Comparison of ENCODE assay signal across 7 mouse cellular contexts in the genomic region with DNA sequence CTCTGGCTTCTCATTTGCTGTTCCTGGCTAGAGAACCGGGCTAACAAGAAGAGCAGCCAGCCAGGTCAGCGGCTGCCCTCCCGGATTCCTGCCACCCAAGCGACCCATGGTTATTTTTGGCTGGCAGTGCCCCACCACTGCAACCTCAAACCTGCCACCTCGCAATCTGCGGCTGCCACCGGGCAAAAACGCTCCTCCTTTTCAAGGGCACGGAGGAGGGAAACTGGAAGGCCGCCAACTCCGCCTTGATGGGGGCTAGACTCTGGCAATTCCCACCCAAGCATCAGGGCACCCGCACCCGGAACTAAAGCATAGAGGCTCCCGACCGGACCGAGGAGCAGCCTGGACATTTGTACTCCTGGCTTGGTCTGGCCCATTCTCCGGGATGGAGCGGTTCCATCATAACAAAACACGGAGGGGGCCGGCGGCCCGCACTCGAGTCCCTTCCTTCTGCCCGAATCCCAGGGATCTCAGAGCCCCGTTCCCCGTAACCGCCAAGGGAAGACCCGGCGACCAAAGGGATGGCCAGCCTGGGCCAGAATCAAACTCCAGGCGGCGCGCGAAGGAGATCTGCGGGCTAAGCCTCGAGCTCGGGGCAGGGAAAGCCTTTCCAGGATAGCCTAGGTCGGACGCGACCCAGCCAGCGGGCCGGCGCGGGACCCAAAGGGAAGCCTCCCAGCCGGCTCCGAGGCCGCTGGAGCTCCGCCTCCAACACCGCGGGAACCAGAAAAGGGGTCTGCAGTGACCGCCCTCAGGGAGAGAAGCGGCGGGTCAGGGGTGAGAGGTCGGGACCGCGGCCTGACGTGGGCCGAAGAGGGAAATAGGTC. TPM values are rescaled to one million over a fixed set of nuclear protein-coding genes. Genes with fewer than 3 reads are reported as not detected.
DNase-seq lines count a peak whose midpoint lies in the region; ATAC-seq lines count a peak whose summit lies in the region.

No protein-coding gene starts in this region.

- H3K4me2 ChIP-seq in intestine, embryonic 16.5 days (ENCODE audit: low read depth, low read length) = peak overlapping the region; percentile 89

- H3K27me3 ChIP-seq in intestine, embryonic 16.5 days (replicated peaks; ENCODE audit: control insufficient read depth, insufficient read depth, low read length) = no peaks in the 10 kb centered on the region

- H3K4me3 ChIP-seq in intestine, embryonic 16.5 days (ENCODE audit: low read length) = peak overlapping the region; percentile 97

- peak overlapping the region; percentile 99 for H3K9ac ChIP-seq in intestine, embryonic 16.5 days (ENCODE audit: low read depth, low read length)

- peaks cover 27% of the 10 kb centered on the region for H3K4me1 ChIP-seq in intestine, embryonic 16.5 days (ENCODE audit: control insufficient read depth, insufficient read depth, low read length)

- no peaks in the 10 kb centered on the region for H3K9me3 ChIP-seq in intestine, embryonic 16.5 days (ENCODE audit: control insufficient read depth, low read length)

- peaks cover 15% of the 10 kb centered on the region for H3K36me3 ChIP-seq in intestine, embryonic 16.5 days (ENCODE audit: control insufficient read depth, insufficient read depth, low read length)

- WGBS in intestine, embryonic 16.5 days = under 1% methylated on average over 57 of the region's 57 CpGs

- peak; percentile 87 for DNase-seq in adrenal gland, adult 2 months
- peak; percentile 83 for DNase-seq in embryo, embryonic 11 days
- DNase-seq in gastrocnemius, postnatal 36 days = peak; percentile 64 to 70
- peak; percentile 78 to 82 for DNase-seq in left cerebral cortex, postnatal 36 days (ENCODE audit: low spot score in 2 of 2)
- DNase-seq in mesoderm, embryonic 11.5 days (ENCODE audit: low read depth, low spot score) = peak; percentile 11
- DNase-seq in spleen, adult 18-20 months = peak; percentile 27 to 52

- H3K27ac ChIP-seq in intestine, embryonic 16.5 days (ENCODE audit: low read length) = peak overlapping the region; percentile 98

- intact Hi-C loops in gastrocnemius, postnatal 36 days (cut with DNase I) = loop anchor here (5.0 to 10.0 kb wide), 2 partner anchors 227 to 230 kb away; partner anchors contain the start of gene Fam219b
- intact Hi-C loops in left cerebral cortex, postnatal 36 days (cut with DNase I) = loop anchor here (5.0 kb wide), 2 partner anchors 148 to 233 kb away; partner anchors contain the start of gene Ubl7

- ATAC-seq in intestine, embryonic 16.5 days = peak; percentile 65

RNA-seq across cellular contexts. Expression of gene Clk3, which starts 1.3 kb away (rescaled TPM):
- 10 to 100 TPM; 52.2 to 87.8 TPM for total RNA-seq in adrenal gland, adult 2 months (2021)
- polyA plus RNA-seq in adrenal gland, adult 2 months (2012; rRNA removed) = 45.7 and 60.6 TPM in 2 replicates
- total RNA-seq in gastrocnemius, postnatal 36 days (2021) = 10 to 100 TPM; 35.9 to 37.7 TPM
- polyA plus RNA-seq in intestine, embryonic 16.5 days (2015; fragmentation: Nextera tagmentation; extraction: Ambion mirVana) = 55.6 and 63.1 TPM in 2 replicates
- 10 to 100 TPM; 69.2 to 84.8 TPM for total RNA-seq in left cerebral cortex, postnatal 36 days (2021)

RNA-seq across cellular contexts. Expression of gene Edc3, which starts 56.0 kb away (rescaled TPM):
- 1 to 10 TPM; 7.6 to 7.8 TPM for total RNA-seq in adrenal gland, adult 2 months (2021)
- 5.3 and 5.5 TPM in 2 replicates for polyA plus RNA-seq in adrenal gland, adult 2 months (2012; rRNA removed)
- 1 to 10 TPM; 4.8 to 6.3 TPM for total RNA-seq in gastrocnemius, postnatal 36 days (2021)
- polyA plus RNA-seq in intestine, embryonic 16.5 days (2015; fragmentation: Nextera tagmentation; extraction: Ambion mirVana) = 27.6 and 28.4 TPM in 2 replicates
- total RNA-seq in left cerebral cortex, postnatal 36 days (2021) = 10 to 100 TPM; 13.2 to 14.9 TPM

Comparison
In these comparisons a context has a peak if more than half of its experiments do, and no peak if none do; other contexts are left out.
1. Peak in every context shown above with its lines: DNase-seq, ATAC-seq, H3K4me3 ChIP-seq and H3K27ac ChIP-seq.
2. DNase-seq: peak in every context shown above with its lines; median percentile 87 in adrenal gland, adult 2 months; 83 in embryo, embryonic 11 days; 80 in left cerebral cortex, postnatal 36 days; 67 in gastrocnemius, postnatal 36 days; 40 in spleen, adult 18-20 months; 11 in mesoderm, embryonic 11.5 days.